19 mouse cellular contexts compared by ENCODE assay signal in the genomic region with DNA sequence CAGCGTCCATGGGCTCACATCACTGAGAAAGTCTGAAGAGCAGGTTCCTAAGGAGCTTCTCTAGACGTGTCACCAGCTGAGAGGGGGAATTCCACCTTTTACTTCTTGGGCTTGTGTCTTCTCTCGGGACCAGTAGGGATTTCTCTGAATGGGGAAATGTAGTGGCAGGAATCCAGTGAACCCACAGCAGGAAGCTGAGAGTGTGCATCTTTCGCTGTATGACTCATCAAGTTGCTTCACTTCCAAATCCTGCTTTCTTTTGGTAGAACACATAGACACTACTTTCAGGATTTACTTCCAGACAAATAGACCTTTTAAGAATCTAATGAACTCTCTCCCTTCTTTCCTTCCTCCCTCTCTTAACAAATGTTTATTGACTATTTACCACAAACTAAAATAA.
DNase-seq lines count a peak whose midpoint lies in the region; TF ChIP-seq lines count a peak whose summit lies in the region.
"Had no signal": no experiment of that assay in that cellular context is flagged by ENCODE, and none has a peak within 500 bp of the region (broad histone marks: within the 10 kb centered on the region; RNA-seq: fewer than 3 reads in every experiment).

No protein-coding gene starts in this region.

- no peak for TF ChIP-seq CTCF in CH12.LX (conservative IDR thresholded peaks at IDR 0.05 in 1 of 2, IDR thresholded peaks at IDR 0.05 in 1 of 2; ENCODE audit: low read depth in 2 of 2, low read length in 2 of 2)

- DNase-seq in cerebellum, postnatal 25 days: peak; percentile 27 to 49
- DNase-seq in cerebellum, adult 18-20 months: no peak
- DNase-seq in left cerebral cortex, postnatal 14 days (ENCODE audit: low spot score in 2 of 2): peak; percentile 9 to 28
- DNase-seq in left cerebral cortex, postnatal 10 days (ENCODE audit: extremely low spot score in 1 of 2, low spot score in 2 of 2): no peak
- peak; percentile 28 for DNase-seq in CH12.LX (ENCODE audit: extremely low read depth)
- peak; percentile 9 to 12 for DNase-seq in left cerebral cortex, postnatal 36 days (ENCODE audit: low spot score in 2 of 2)
- no peak for DNase-seq in kidney, adult 18-20 months
- DNase-seq in heart, postnatal 14 days: no peak
- DNase-seq: adrenal gland, postnatal 36 days; kidney, postnatal 14 days; liver, embryonic 13.5 days had no signal

- no peak overlapping the region for H3K9ac ChIP-seq in CH12.LX (ENCODE audit: insufficient read depth, low read depth)
- H3K9ac ChIP-seq: embryonic facial prominence, embryonic 12.5 days; hindbrain, embryonic 13.5 days; intestine, embryonic 15.5 days; liver, embryonic 13.5 days; neural tube, embryonic 12.5 days; stomach, embryonic 15.5 days had no signal

- no peak overlapping the region for H3K4me2 ChIP-seq in CH12.LX (ENCODE audit: insufficient read depth, low read depth, poor library complexity, severe bottlenecking)
- H3K4me2 ChIP-seq: embryonic facial prominence, embryonic 12.5 days; hindbrain, embryonic 13.5 days; intestine, embryonic 15.5 days; liver, embryonic 13.5 days; neural tube, embryonic 12.5 days; stomach, embryonic 15.5 days had no signal

- TF ChIP-seq EP300 in CH12.LX (IDR thresholded peaks at IDR 0.05; ENCODE audit: low read length): no peak

- H3K4me1 ChIP-seq in CH12.LX (ENCODE audit: control insufficient read depth in 1 of 2, insufficient read depth in 2 of 2): peaks cover 0 to 14% of the 10 kb centered on the region in 2 experiments; a peak in 2 of 4 replicates
- H3K4me1 ChIP-seq: embryonic facial prominence, embryonic 12.5 days; hindbrain, embryonic 13.5 days; intestine, embryonic 15.5 days; liver, embryonic 13.5 days; megakaryocyte, embryonic 14.5 days; neural tube, embryonic 12.5 days; stomach, embryonic 15.5 days had no signal

- no peaks in the 10 kb centered on the region for H3K9me3 ChIP-seq in CH12.LX (replicated peaks; ENCODE audit: low read length)
- H3K9me3 ChIP-seq: embryonic facial prominence, embryonic 12.5 days; forebrain, embryonic 10.5 days; G1E; hindbrain, embryonic 13.5 days; intestine, embryonic 15.5 days; liver, embryonic 13.5 days; megakaryocyte, embryonic 14.5 days; neural tube, embryonic 12.5 days; stomach, embryonic 15.5 days had no signal

- no peaks in the 10 kb centered on the region for H3K79me2 ChIP-seq in CH12.LX (replicated peaks; ENCODE audit: control insufficient read depth, extremely low read depth, insufficient read depth, poor library complexity, severe bottlenecking)

- dilution Hi-C loops in CH12.LX (cut with MboI; ENCODE audit: extremely low pct_ligation_motif_present, extremely low pct_unique_long_range_greater_than_20kb, low sequenced_read_pairs): no loop called here

- intact Hi-C loops in left cerebral cortex, postnatal 14 days (cut with DNase I): no loop called here
- intact Hi-C loops in left cerebral cortex, postnatal 10 days (cut with DNase I): no loop called here
- intact Hi-C loops in left cerebral cortex, postnatal 36 days (cut with DNase I): loop anchor here (10.0 kb wide), 1 partner anchor 56 kb away; no protein-coding TSS in a partner anchor
- intact Hi-C loops in heart, postnatal 14 days (cut with DNase I): no loop called here

- H3K4me3 ChIP-seq in CH12.LX (replicated peaks in 1 of 3; ENCODE audit: low read depth in 2 of 3, low read length in 2 of 3, poor library complexity in 1 of 3): no peak overlapping the region
- H3K4me3 ChIP-seq: embryonic facial prominence, embryonic 12.5 days; forebrain, embryonic 10.5 days; hindbrain, embryonic 13.5 days; intestine, embryonic 15.5 days; liver, embryonic 13.5 days; megakaryocyte, embryonic 14.5 days; neural tube, embryonic 12.5 days; stomach, embryonic 15.5 days had no signal

- in situ Hi-C loops in CH12.LX (cut with MboI; ENCODE audit: low pct_ligation_motif_present, low pct_unique_long_range_greater_than_20kb, low sequenced_read_pairs): no loop called here

- no peaks in the 10 kb centered on the region for H3K27me3 ChIP-seq in CH12.LX (replicated peaks)
- H3K27me3 ChIP-seq: embryonic facial prominence, embryonic 12.5 days; hindbrain, embryonic 13.5 days; intestine, embryonic 15.5 days; liver, embryonic 13.5 days; megakaryocyte, embryonic 14.5 days; neural tube, embryonic 12.5 days; stomach, embryonic 15.5 days had no signal

- H3K27ac ChIP-seq in CH12.LX (ENCODE audit: insufficient read depth, low read depth): no peak overlapping the region
- H3K27ac ChIP-seq: embryonic facial prominence, embryonic 12.5 days; forebrain, embryonic 10.5 days; hindbrain, embryonic 13.5 days; intestine, embryonic 15.5 days; liver, embryonic 13.5 days; neural tube, embryonic 12.5 days; stomach, embryonic 15.5 days had no signal

- no peak for TF ChIP-seq POLR2A in CH12.LX (IDR thresholded peaks at IDR 0.05; ENCODE audit: low read depth, low read length)

- no peaks in the 10 kb centered on the region for H3K36me3 ChIP-seq in CH12.LX (replicated peaks in 1 of 2; ENCODE audit: control insufficient read depth in 1 of 2, insufficient read depth in 1 of 2, low read length in 1 of 2)
- H3K36me3 ChIP-seq: embryonic facial prominence, embryonic 12.5 days; forebrain, embryonic 10.5 days; G1E; hindbrain, embryonic 13.5 days; intestine, embryonic 15.5 days; liver, embryonic 13.5 days; neural tube, embryonic 12.5 days; stomach, embryonic 15.5 days had no signal

- TF ChIP-seq RAD21 in CH12.LX (IDR thresholded peaks at IDR 0.05; ENCODE audit: low read depth, low read length): no peak

TF ChIP-seq in CH12.LX, 34 proteins besides CTCF, POLR2A, EP300 and RAD21:
- TF ChIP-seq NRF1 (IDR thresholded peaks at IDR 0.05; ENCODE audit: low read depth, low read length) (no peak), BHLHE40 (IDR thresholded peaks at IDR 0.05; ENCODE audit: low read depth, low read length) (0 out of 2 replicates have a peak, but pooled peaks have one; percentile 12), JUND (conservative IDR thresholded peaks at IDR 0.05; ENCODE audit: low read depth, low read length) (0 out of 2 replicates have a peak, but pooled peaks have one; percentile 24)

Comparison
In these comparisons a context has a peak if more than half of its experiments do, and no peak if none do; other contexts are left out.
1. DNase-seq: peak in cerebellum, postnatal 25 days (2 of 2), left cerebral cortex, postnatal 14 days (2 of 2), CH12.LX (single experiment) and left cerebral cortex, postnatal 36 days (2 of 2); none in cerebellum, adult 18-20 months (0 of 2), left cerebral cortex, postnatal 10 days (0 of 2), kidney, adult 18-20 months (single experiment) and heart, postnatal 14 days (0 of 2).